Mouse (Mus musculus): ENCODE data around the gene Mcfd2. TPM values are rescaled to one million over a fixed set of nuclear protein-coding genes. Genes with fewer than 3 reads are reported as not detected.
A peak's percentile ranks its signal among the peaks of the same experiment; 100 is the strongest.

Gene Mcfd2
- total and polyA plus RNA-seq, 2 experiments from 2014 or later: 35.5 to 38.0 TPM

GRCm38 (mm10) chr17:87286481-87287143 is 20.9 kb upstream of the Mcfd2 start:
- H3K9ac ChIP-seq (replicated peaks; ENCODE audit: low read length, poor library complexity, severe bottlenecking): no peak overlapping the region
- no peak overlapping the region for H3K4me3 ChIP-seq (ENCODE audit: low read depth, low read length)
- H3K27me3 ChIP-seq (ENCODE audit: insufficient read depth, low read length): peaks cover 5% of the 10 kb centered on the region; the same call in 1 of the 2 replicates
- TF ChIP-seq CTCF (IDR thresholded peaks at IDR 0.05): no peak
- 70% methylated on average over 8 of the region's 8 CpGs for WGBS
- DNase-seq (ENCODE audit: low spot score) (no peak), ATAC-seq (ENCODE audit: low FRiP score) (no peak)
- H3K9me3 ChIP-seq (ENCODE audit: low read length): no peaks in the 10 kb centered on the region
- peaks cover under 1% of the 10 kb centered on the region; the same call in 1 of the 2 replicates for H3K4me1 ChIP-seq (ENCODE audit: insufficient read depth, low read length)
- H3K4me2 ChIP-seq (ENCODE audit: low read depth, low read length, poor library complexity, severe bottlenecking): no peak overlapping the region
- no peak overlapping the region for H3K27ac ChIP-seq (ENCODE audit: low read depth, low read length)
- H3K36me3 ChIP-seq (ENCODE audit: insufficient read depth, low read length): no peaks in the 10 kb centered on the region

DNA sequence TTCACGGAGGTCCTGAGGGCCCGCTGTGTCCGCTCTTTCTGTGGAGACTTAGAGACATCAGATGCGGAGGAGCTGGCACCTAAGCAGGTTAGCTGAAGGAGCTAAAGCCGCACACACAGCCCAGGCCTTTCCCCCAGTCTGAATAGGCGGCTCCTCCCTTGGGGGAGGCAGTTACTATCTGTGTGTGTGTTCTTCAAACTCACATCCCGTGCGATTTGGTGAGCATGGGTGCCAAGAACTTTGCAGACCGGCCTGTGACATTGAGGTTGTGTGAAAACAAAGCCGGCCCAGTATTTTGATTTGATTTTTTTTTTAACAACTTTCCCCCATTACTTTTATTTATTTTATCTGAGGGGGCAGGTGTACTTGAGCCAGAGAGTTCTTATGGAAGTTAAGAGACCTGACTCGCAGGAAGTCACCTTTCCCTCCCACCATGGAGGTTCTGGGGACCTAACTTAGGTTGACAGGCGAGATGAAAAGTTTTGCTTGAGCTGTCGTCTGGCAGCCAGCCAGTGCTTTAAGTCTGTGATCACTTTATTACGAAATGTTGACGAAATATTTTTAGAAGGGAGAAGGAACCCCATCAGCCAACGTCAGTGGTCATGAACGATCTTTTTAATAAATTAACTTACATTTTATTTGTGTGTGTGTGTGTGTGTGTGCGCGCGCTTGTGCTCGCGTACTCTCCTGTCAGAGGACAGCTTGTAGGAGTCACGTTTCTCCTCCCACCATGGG is 20.2 kb upstream of the Mcfd2 start:
- no peak overlapping the region for H3K4me2 ChIP-seq (ENCODE audit: low read depth, low read length, poor library complexity, severe bottlenecking)
- H3K36me3 ChIP-seq (ENCODE audit: insufficient read depth, low read length): no peaks in the 10 kb centered on the region
- H3K4me1 ChIP-seq (ENCODE audit: insufficient read depth, low read length): peaks cover 6% of the 10 kb centered on the region; the same call in 1 of the 2 replicates
- DNase-seq (ENCODE audit: low spot score): no peak
- H3K27me3 ChIP-seq (ENCODE audit: insufficient read depth, low read length): peaks cover 5% of the 10 kb centered on the region; the same call in 1 of the 2 replicates
- no peaks in the 10 kb centered on the region for H3K9me3 ChIP-seq (ENCODE audit: low read length)
- ATAC-seq (ENCODE audit: low FRiP score): no peak
- H3K27ac ChIP-seq (ENCODE audit: low read depth, low read length): no peak overlapping the region
- no peak overlapping the region for H3K9ac ChIP-seq (replicated peaks; ENCODE audit: low read length, poor library complexity, severe bottlenecking)
- no peak for TF ChIP-seq CTCF (IDR thresholded peaks at IDR 0.05)
- WGBS: 80% methylated on average over 23 of the region's 23 CpGs
- H3K4me3 ChIP-seq (ENCODE audit: low read depth, low read length): no peak overlapping the region

GRCm38 (mm10) chr17:87284482-87285040 is 18.8 kb upstream of the Mcfd2 start:
- DNase-seq (ENCODE audit: low spot score): no peak
- no peak overlapping the region; the same call in 1 of the 2 replicates for H3K4me3 ChIP-seq (ENCODE audit: low read depth, low read length)
- H3K27ac ChIP-seq (ENCODE audit: low read depth, low read length): no peak overlapping the region
- peak overlapping the region; percentile 99; the same call in 1 of the 2 replicates for H3K4me2 ChIP-seq (ENCODE audit: low read depth, low read length, poor library complexity, severe bottlenecking)
- H3K27me3 ChIP-seq (ENCODE audit: insufficient read depth, low read length): peaks cover 5% of the 10 kb centered on the region; the same call in 1 of the 2 replicates
- no peaks in the 10 kb centered on the region for H3K36me3 ChIP-seq (ENCODE audit: insufficient read depth, low read length)
- H3K4me1 ChIP-seq (ENCODE audit: insufficient read depth, low read length): peaks cover 6% of the 10 kb centered on the region; the same call in 1 of the 2 replicates
- 76% methylated on average over 7 of the region's 7 CpGs for WGBS
- no peaks in the 10 kb centered on the region for H3K9me3 ChIP-seq (ENCODE audit: low read length)
- TF ChIP-seq CTCF (IDR thresholded peaks at IDR 0.05): no peak
- ATAC-seq (ENCODE audit: low FRiP score): no peak
- H3K9ac ChIP-seq (replicated peaks; ENCODE audit: low read length, poor library complexity, severe bottlenecking): no peak overlapping the region

DNA sequence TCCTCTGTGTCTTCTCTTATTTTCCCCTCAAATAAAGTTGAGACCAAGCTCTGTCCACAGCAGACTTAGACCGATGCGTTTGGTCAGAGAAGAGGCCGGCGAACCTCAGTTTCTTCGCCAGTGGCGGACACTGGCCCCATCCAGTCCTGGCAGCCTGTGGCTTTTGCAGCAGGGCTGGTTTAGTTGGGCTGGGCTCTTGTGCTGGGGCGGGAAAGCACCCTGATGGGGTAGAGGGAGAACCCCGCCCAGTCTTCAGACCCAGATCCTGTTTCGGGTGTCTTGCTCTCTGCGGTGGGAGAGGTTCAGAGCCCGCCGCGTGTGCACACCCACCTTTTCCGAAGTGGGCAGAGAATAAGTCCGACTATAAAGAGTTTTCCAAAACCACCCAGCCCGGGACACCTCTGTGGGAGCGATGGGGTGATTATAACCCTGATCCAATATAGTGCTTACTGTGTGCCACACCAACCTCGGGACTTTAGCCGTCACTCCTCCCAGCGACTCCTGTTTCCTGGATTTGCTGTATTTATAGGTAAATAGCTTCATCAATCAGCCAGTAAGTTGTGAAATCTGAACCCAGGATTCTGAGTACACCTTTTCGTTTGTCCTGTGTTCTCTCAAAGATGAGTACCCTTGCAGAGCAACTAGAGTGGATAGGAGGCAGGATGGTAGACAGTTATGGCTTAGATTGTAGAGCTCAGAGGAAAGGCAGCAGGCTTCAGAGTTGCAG is 18.2 kb upstream of the Mcfd2 start:
- H3K9ac ChIP-seq (replicated peaks; ENCODE audit: low read length, poor library complexity, severe bottlenecking): peak overlapping the region; percentile 67; the same call in 1 of the 2 replicates

GRCm38 (mm10) chr17:87283055-87283754 is 17.5 kb upstream of the Mcfd2 start:
- Histone ChIP-seq H3K4me3 (ENCODE audit: low read depth, low read length) (peak overlapping the region; percentile 71), H3K27me3 (ENCODE audit: insufficient read depth, low read length) (0 out of 2 replicates have a peak, but pooled peaks cover 5% of the 10 kb centered on the region), H3K27ac (ENCODE audit: low read depth, low read length) (peak overlapping the region; percentile 69), H3K9me3 (ENCODE audit: low read length) (no peaks in the 10 kb centered on the region), H3K4me1 (ENCODE audit: insufficient read depth, low read length) (peaks cover 6% of the 10 kb centered on the region; the same call in 1 of the 2 replicates), H3K9ac (replicated peaks; ENCODE audit: low read length, poor library complexity, severe bottlenecking) (peak overlapping the region; percentile 67), H3K4me2 (ENCODE audit: low read depth, low read length, poor library complexity, severe bottlenecking) (peak overlapping the region; percentile 99), H3K36me3 (ENCODE audit: insufficient read depth, low read length) (no peaks in the 10 kb centered on the region)
- WGBS: under 1% methylated on average over 48 of the region's 56 CpGs
- no peak; the same call in 1 of the 2 replicates for TF ChIP-seq CTCF (IDR thresholded peaks at IDR 0.05)
- DNase-seq (ENCODE audit: low spot score): peak; percentile 18
- ATAC-seq (ENCODE audit: low FRiP score): peak; percentile 64

More for the DNA sequence above, 18.2 kb upstream of the Mcfd2 start:
- H3K27me3 ChIP-seq (ENCODE audit: insufficient read depth, low read length): peaks cover 5% of the 10 kb centered on the region; the same call in 1 of the 2 replicates
- H3K4me1 ChIP-seq (ENCODE audit: insufficient read depth, low read length): peaks cover 6% of the 10 kb centered on the region; the same call in 1 of the 2 replicates
- H3K27ac ChIP-seq (ENCODE audit: low read depth, low read length): no peak overlapping the region
- H3K4me2 ChIP-seq (ENCODE audit: low read depth, low read length, poor library complexity, severe bottlenecking): peak overlapping the region; percentile 99
- no peaks in the 10 kb centered on the region for H3K9me3 ChIP-seq (ENCODE audit: low read length)
- 8% methylated on average over 21 of the region's 21 CpGs for WGBS
- no peaks in the 10 kb centered on the region for H3K36me3 ChIP-seq (ENCODE audit: insufficient read depth, low read length)
- no peak for TF ChIP-seq CTCF (IDR thresholded peaks at IDR 0.05)
- no peak for ATAC-seq (ENCODE audit: low FRiP score)
- no peak for DNase-seq (ENCODE audit: low spot score)
- H3K4me3 ChIP-seq (ENCODE audit: low read depth, low read length): peak overlapping the region; percentile 71
